Comparison of ENCODE assay signal across 28 mouse cellular contexts in the genomic region with DNA sequence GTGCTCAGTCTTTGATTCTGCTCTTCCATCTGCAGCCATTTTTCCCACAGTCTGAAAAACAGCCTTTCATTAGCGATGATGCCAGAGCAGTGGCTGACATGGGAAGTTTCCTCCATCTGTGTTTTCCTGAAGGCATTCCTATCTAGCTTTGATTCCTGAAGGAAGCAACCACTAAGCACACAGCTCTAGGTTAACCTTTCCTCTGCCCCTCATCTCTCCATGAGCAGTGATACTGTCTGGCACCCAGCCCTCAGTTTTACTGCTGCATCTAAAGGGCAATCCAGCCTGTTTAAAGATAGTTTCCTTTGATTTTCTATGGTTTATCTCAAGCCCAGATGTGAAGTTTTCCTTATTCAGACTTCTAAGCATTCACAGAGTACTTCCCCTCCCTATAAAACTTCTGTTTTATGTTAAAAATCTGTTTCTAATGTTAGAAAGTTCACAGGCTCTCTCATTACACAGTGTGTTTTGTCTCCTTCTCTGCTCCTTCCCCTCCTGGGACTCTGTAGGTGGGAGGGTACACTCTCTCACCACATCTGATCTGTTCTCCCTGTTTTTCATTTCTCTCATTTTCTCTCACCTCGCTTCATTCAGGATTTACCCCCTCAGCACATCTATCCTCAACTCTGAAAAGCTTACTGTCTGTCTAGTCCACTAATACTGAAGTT.
DNase-seq lines count a peak whose midpoint lies in the region; ATAC-seq and TF ChIP-seq lines count a peak whose summit lies in the region.
"Had no signal": no experiment of that assay in that cellular context is flagged by ENCODE, and none has a peak within 500 bp of the region (broad histone marks: within the 10 kb centered on the region; RNA-seq: fewer than 3 reads in every experiment).

No protein-coding gene starts in this region.

- 0 out of 2 replicates have a peak, but pooled peaks cover 3% of the 10 kb centered on the region for H3K4me1 ChIP-seq in stomach, embryonic 14.5 days (ENCODE audit: control insufficient read depth, insufficient read depth, low read length)
- H3K4me1 ChIP-seq in stomach, postnatal 0 days (replicated peaks; ENCODE audit: control insufficient read depth, insufficient read depth): no peaks in the 10 kb centered on the region
- H3K4me1 ChIP-seq in limb, embryonic 11.5 days (ENCODE audit: control insufficient read depth, insufficient read depth, low read length): peaks cover 5% of the 10 kb centered on the region; the same call in 1 of the 2 replicates
- H3K4me1 ChIP-seq: forebrain, embryonic 10.5 days; lung, embryonic 15.5 days had no signal

- H3K36me3 ChIP-seq in stomach, embryonic 14.5 days (ENCODE audit: control insufficient read depth, insufficient read depth, low read length): no peaks in the 10 kb centered on the region
- H3K36me3 ChIP-seq in stomach, postnatal 0 days (ENCODE audit: control insufficient read depth, insufficient read depth, low read length): no peaks in the 10 kb centered on the region
- no peaks in the 10 kb centered on the region for H3K36me3 ChIP-seq in limb, embryonic 11.5 days (ENCODE audit: control insufficient read depth, insufficient read depth, low read length)
- H3K36me3 ChIP-seq: forebrain, embryonic 10.5 days; heart, embryonic 10.5 days; heart, embryonic 15.5 days; hindbrain, embryonic 13.5 days; lung, embryonic 15.5 days; midbrain, embryonic 10.5 days; midbrain, embryonic 15.5 days had no signal

- H3K27ac ChIP-seq in stomach, embryonic 14.5 days (ENCODE audit: low read length): 0 out of 2 replicates have a peak overlapping the region, but pooled peaks have one; percentile 4
- no peak overlapping the region for H3K27ac ChIP-seq in stomach, postnatal 0 days (replicated peaks)
- no peak overlapping the region for H3K27ac ChIP-seq in limb, embryonic 11.5 days (replicated peaks; ENCODE audit: low read depth, low read length)
- H3K27ac ChIP-seq: forebrain, embryonic 10.5 days; heart, embryonic 10.5 days; heart, embryonic 15.5 days; hindbrain, embryonic 13.5 days; layer of hippocampus, adult 2 months; left cerebral cortex, adult 2 months; lung, embryonic 15.5 days; midbrain, embryonic 10.5 days; midbrain, embryonic 15.5 days had no signal

- ATAC-seq in stomach, embryonic 14.5 days (ENCODE audit: insufficient number of reproducible peaks, insufficient read depth, low FRiP score, low read depth): no peak
- no peak for ATAC-seq in stomach, postnatal 0 days (ENCODE audit: low FRiP score, low TSS enrichment)
- ATAC-seq in limb, embryonic 11.5 days (ENCODE audit: insufficient number of reproducible peaks, low FRiP score, low TSS enrichment, low read depth): no peak
- ATAC-seq in inflammation-experienced regulatory T-cells, adult 6 months: no peak
- ATAC-seq: activated CD4-positive, CD25-positive, alpha-beta regulatory T cell, adult 4 months; midbrain, embryonic 15.5 days had no signal

- DNase-seq in heart, adult 11 months: peak; percentile 44
- DNase-seq in heart, postnatal 36 days: no peak
- no peak for DNase-seq in stomach, postnatal 0 days (ENCODE audit: low spot score)
- peak; percentile 20 for DNase-seq in limb, embryonic 11.5 days (ENCODE audit: low spot score)
- DNase-seq in left cerebral cortex, postnatal 10 days (ENCODE audit: extremely low spot score in 1 of 2, low spot score in 2 of 2): no peak
- DNase-seq: adrenal gland, adult 8-10 months; B cell, adult 2 months; cerebellum, adult 8-10 months; cerebellum, postnatal 25 days; gastrocnemius, postnatal 14 days; kidney, adult 9 months; kidney, postnatal 36 days; right cerebral cortex, postnatal 25 days; thymus, adult 18-20 months; thymus, postnatal 25 days had no signal

- H3K9ac ChIP-seq in stomach, embryonic 14.5 days (replicated peaks; ENCODE audit: low read depth, low read length): no peak overlapping the region
- no peak overlapping the region for H3K9ac ChIP-seq in stomach, postnatal 0 days (ENCODE audit: low read length)
- no peak overlapping the region for H3K9ac ChIP-seq in limb, embryonic 11.5 days (ENCODE audit: low read length)
- H3K9ac ChIP-seq: heart, embryonic 15.5 days; hindbrain, embryonic 13.5 days; lung, embryonic 15.5 days; midbrain, embryonic 15.5 days had no signal

- intact Hi-C loops in heart, postnatal 36 days (cut with DNase I): no loop called here
- intact Hi-C loops in left cerebral cortex, postnatal 10 days (cut with DNase I): no loop called here

- no peaks in the 10 kb centered on the region for H3K27me3 ChIP-seq in stomach, embryonic 14.5 days (ENCODE audit: control insufficient read depth, insufficient read depth, low read length)
- H3K27me3 ChIP-seq in stomach, postnatal 0 days (ENCODE audit: control insufficient read depth, insufficient read depth, low read length): no peaks in the 10 kb centered on the region
- no peaks in the 10 kb centered on the region for H3K27me3 ChIP-seq in limb, embryonic 11.5 days (ENCODE audit: control insufficient read depth, insufficient read depth, low read length)
- H3K27me3 ChIP-seq: heart, embryonic 15.5 days; hindbrain, embryonic 13.5 days; lung, embryonic 15.5 days; midbrain, embryonic 15.5 days had no signal

- no peak for TF ChIP-seq CTCF in stomach, postnatal 0 days (IDR thresholded peaks at IDR 0.05; ENCODE audit: low read depth)

- H3K4me3 ChIP-seq in stomach, embryonic 14.5 days (ENCODE audit: low read depth, low read length): no peak overlapping the region
- no peak overlapping the region for H3K4me3 ChIP-seq in stomach, postnatal 0 days (ENCODE audit: low read depth, low read length)
- H3K4me3 ChIP-seq in limb, embryonic 11.5 days (ENCODE audit: low read depth, low read length): no peak overlapping the region
- H3K4me3 ChIP-seq: forebrain, embryonic 10.5 days; heart, embryonic 10.5 days; heart, embryonic 15.5 days; hindbrain, embryonic 13.5 days; layer of hippocampus, adult 2 months; left cerebral cortex, adult 2 months; lung, embryonic 15.5 days; midbrain, embryonic 10.5 days; midbrain, embryonic 15.5 days had no signal

- no peak for TF ChIP-seq EP300 in stomach, postnatal 0 days (optimal IDR thresholded peaks at IDR 0.05)

- H3K9me3 ChIP-seq in stomach, embryonic 14.5 days (ENCODE audit: control insufficient read depth, low read depth, low read length): no peaks in the 10 kb centered on the region
- no peaks in the 10 kb centered on the region for H3K9me3 ChIP-seq in stomach, postnatal 0 days (ENCODE audit: control insufficient read depth, low read length)
- no peaks in the 10 kb centered on the region for H3K9me3 ChIP-seq in limb, embryonic 11.5 days (ENCODE audit: control insufficient read depth, low read length)
- H3K9me3 ChIP-seq: forebrain, embryonic 10.5 days; heart, embryonic 10.5 days; heart, embryonic 15.5 days; lung, embryonic 15.5 days; midbrain, embryonic 10.5 days; midbrain, embryonic 15.5 days had no signal

- no peak overlapping the region for H3K4me2 ChIP-seq in stomach, embryonic 14.5 days (replicated peaks; ENCODE audit: low read depth, low read length)
- no peak overlapping the region for H3K4me2 ChIP-seq in stomach, postnatal 0 days (replicated peaks; ENCODE audit: low read depth)
- no peak overlapping the region for H3K4me2 ChIP-seq in limb, embryonic 11.5 days (ENCODE audit: low read depth, severe bottlenecking)
- H3K4me2 ChIP-seq: heart, embryonic 15.5 days; hindbrain, embryonic 13.5 days; liver, embryonic 11.5 days; lung, embryonic 15.5 days; midbrain, embryonic 15.5 days had no signal

- 68% methylated on average over 2 of the region's 2 CpGs for WGBS in stomach, embryonic 14.5 days
- WGBS in stomach, postnatal 0 days: 57% methylated on average over 2 of the region's 2 CpGs
- 26% methylated on average over 2 of the region's 2 CpGs for WGBS in limb, embryonic 11.5 days

Comparison
In these comparisons a context has a peak if more than half of its experiments do, and no peak if none do; other contexts are left out.
1. DNase-seq: peak in heart, adult 11 months (single experiment) and limb, embryonic 11.5 days (single experiment); none in heart, postnatal 36 days (0 of 2), stomach, postnatal 0 days (single experiment) and left cerebral cortex, postnatal 10 days (0 of 2).